Mouse (Mus musculus): ENCODE data around the gene Ncam2. TPM values are rescaled to one million over a fixed set of nuclear protein-coding genes. Genes with fewer than 3 reads are reported as not detected.

Ncam2 gene
- polyA plus RNA-seq, 1 experiment from 2014 or later = 7.5 TPM

DNA sequence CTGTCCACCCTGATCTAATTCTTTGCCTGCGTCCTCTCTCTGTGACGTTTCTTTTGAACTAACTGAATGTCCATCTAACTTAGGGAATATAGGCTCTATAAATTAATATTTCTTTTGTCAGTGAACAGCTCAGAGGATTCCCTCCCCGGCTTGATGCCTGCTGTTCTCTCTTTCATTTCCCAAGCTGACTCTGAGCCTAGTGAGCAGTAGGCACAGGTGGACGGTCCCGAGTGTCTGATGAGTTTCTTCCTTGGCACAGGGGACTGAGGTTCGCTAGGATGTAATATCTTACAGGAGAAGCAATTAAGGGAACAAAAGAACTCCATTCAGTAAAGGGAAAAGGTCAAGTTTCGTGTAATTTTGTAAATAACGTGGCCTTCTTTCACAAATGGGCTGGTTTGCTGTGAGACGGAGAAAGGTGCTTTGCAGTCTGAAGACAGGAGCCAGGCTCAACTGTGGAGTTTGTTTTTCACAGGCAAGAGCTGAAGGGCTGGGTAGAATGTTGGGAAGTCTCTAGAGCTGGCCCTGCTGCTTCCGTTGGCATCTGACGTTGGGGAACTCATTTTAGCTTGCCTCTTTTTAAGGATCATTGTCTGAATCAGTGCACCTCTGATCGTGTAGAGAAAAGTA, 4.0 kb downstream of the Ncam2 start:
- Histone ChIP-seq H3K9me3 (no peaks in the 10 kb centered on the region), H3K36me3 (no peaks in the 10 kb centered on the region), H3K4me1 (peaks cover 12% of the 10 kb centered on the region; the same call in 1 of the 2 replicates), H3K27ac (replicated peaks) (peak overlapping the region; percentile 35; the same call in 1 of the 2 replicates), H3K4me2 (replicated peaks) (peak overlapping the region; percentile 11; the same call in 1 of the 2 replicates), H3K27me3 (no peaks in the 10 kb centered on the region), H3K9ac (replicated peaks) (no peak overlapping the region), H3K4me3 (no peak overlapping the region)
- 65% methylated on average over 12 of the region's 12 CpGs for WGBS
- ATAC-seq (ENCODE audit: low FRiP score, low read depth) = no peak

DNA sequence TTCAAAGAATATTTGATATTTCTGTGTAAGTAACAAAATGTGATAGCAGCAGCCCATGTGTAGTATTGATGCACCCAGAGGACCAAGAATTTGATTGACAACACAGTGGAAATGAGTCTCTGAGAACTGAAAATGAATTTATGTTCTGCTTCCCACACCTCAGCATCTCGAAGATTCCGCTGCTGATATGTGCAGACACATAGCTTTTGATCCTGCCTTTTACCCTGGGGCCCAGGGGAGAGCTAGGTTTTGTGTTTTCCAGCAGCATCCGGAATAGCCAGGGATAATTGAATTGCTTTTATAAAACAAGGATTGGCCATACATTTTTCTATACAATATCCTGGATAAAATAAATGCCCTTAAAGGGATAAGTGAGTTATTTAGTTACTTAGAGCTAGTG, 20.7 kb downstream of the Ncam2 start:
- WGBS = 44% methylated on average over 3 of the region's 3 CpGs

DNA sequence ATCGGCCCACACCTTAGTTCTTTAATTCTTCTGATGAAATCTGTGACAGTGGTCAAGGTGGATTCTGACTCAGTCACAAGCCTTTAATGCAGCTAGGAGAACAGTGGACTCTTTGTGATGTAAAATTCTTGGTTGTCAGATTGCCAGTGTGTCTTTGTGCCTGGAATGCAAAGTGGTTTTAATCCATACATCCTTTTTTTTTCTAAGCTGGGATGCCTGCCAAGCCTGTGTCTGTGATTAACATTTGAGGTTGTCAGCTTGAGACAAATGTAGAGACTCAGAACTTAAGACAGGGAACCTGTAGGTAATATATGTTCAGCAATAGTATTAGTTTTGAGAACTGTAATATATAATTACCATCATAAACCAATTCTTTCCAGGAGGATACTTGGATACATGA, 23.3 kb downstream of the Ncam2 start:
- Histone ChIP-seq H3K36me3 (no peaks in the 10 kb centered on the region), H3K27ac (replicated peaks) (0 out of 2 replicates have a peak overlapping the region, but pooled peaks have one; percentile 46), H3K9ac (replicated peaks) (no peak overlapping the region), H3K9me3 (no peaks in the 10 kb centered on the region), H3K27me3 (no peaks in the 10 kb centered on the region), H3K4me1 (peaks cover 8% of the 10 kb centered on the region), H3K4me3 (no peak overlapping the region), H3K4me2 (replicated peaks) (no peak overlapping the region)
- 14% methylated on average over 1 of the region's 1 CpGs for WGBS
- peak; percentile 73 for ATAC-seq (ENCODE audit: low FRiP score, low read depth)

More for the DNA sequence above, 20.7 kb downstream of the Ncam2 start:
- no peak overlapping the region for H3K9ac ChIP-seq (replicated peaks)
- no peak overlapping the region for H3K27ac ChIP-seq (replicated peaks)
- H3K27me3 ChIP-seq = no peaks in the 10 kb centered on the region
- ATAC-seq (ENCODE audit: low FRiP score, low read depth) = no peak
- no peaks in the 10 kb centered on the region for H3K36me3 ChIP-seq
- H3K4me1 ChIP-seq = peaks cover 8% of the 10 kb centered on the region
- no peak overlapping the region for H3K4me2 ChIP-seq (replicated peaks)
- no peak overlapping the region for H3K4me3 ChIP-seq
- no peaks in the 10 kb centered on the region for H3K9me3 ChIP-seq

DNA sequence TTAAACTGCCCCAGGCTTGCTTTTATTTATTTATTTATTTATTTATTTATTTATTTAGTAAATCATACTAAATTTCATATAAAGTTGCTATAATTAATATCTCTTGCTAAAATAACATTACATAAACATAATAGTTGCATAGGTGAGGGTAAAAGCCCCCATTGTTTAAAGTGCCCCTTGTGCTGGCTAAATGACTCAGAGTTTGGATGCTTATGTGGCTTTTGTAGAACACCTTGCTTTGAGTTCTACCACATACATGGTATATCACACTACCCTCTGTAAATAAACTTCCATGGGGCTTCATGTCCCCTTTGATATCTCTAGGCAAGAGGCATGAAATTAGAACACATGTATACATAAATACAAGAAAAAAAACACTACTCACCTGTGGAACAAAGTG, 23.8 kb downstream of the Ncam2 start:
- 0 out of 2 replicates have a peak, but pooled peaks have one; percentile 45 for ATAC-seq (ENCODE audit: low FRiP score, low read depth)
- no peak overlapping the region for H3K4me3 ChIP-seq
- H3K4me2 ChIP-seq (replicated peaks) = no peak overlapping the region
- H3K9me3 ChIP-seq = no peaks in the 10 kb centered on the region
- no peaks in the 10 kb centered on the region for H3K27me3 ChIP-seq
- peaks cover 8% of the 10 kb centered on the region for H3K4me1 ChIP-seq
- no peaks in the 10 kb centered on the region for H3K36me3 ChIP-seq
- H3K27ac ChIP-seq (replicated peaks) = no peak overlapping the region
- no peak overlapping the region for H3K9ac ChIP-seq (replicated peaks)

DNA sequence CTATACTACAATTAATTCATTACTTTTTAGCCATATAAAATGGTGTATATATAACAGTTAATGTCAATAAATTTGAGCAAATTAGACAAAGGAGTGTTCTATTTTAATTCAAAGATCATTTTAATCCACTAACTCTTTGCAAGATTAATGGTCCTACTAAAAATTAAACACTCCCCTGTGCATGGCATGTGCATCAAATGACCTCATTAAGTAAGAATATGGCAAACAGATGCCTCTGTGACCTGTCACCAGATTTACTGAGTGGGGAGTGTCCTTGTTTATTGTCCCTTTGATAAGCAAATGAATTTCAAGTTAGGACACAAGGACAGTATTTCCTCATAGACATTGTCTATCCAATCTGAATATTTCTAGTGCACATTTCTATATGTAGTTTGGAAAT, 54.4 kb downstream of the Ncam2 start:
- H3K36me3 ChIP-seq = no peaks in the 10 kb centered on the region
- H3K4me1 ChIP-seq = no peaks in the 10 kb centered on the region
- H3K4me2 ChIP-seq (replicated peaks) = no peak overlapping the region
- H3K4me3 ChIP-seq = no peak overlapping the region
- no peak overlapping the region for H3K27ac ChIP-seq (replicated peaks)
- no peak overlapping the region for H3K9ac ChIP-seq (replicated peaks)
- ATAC-seq (ENCODE audit: low FRiP score, low read depth) = no peak
- H3K27me3 ChIP-seq = no peaks in the 10 kb centered on the region
- H3K9me3 ChIP-seq = no peaks in the 10 kb centered on the region

DNA sequence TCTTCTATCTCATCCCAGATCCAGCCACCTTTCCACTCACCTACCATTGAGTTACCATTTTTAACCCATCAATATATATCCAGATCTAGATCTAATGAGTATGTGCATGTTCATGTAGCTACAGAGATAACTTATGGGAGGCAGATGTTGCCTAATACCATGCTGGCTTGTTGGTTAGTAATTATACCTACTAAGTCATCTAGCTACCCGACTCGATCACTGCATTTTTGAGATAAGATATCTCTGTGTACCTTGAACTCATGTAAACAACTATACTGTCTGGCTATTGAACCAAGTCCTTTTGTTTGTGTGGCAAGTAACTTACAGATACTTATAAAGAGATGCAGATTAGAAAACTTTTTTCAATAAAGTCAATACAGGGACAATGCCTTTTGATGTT, 59.9 kb downstream of the Ncam2 start:
- no peak for ATAC-seq (ENCODE audit: low FRiP score, low read depth)
- 88% methylated on average over 2 of the region's 2 CpGs for WGBS

DNA sequence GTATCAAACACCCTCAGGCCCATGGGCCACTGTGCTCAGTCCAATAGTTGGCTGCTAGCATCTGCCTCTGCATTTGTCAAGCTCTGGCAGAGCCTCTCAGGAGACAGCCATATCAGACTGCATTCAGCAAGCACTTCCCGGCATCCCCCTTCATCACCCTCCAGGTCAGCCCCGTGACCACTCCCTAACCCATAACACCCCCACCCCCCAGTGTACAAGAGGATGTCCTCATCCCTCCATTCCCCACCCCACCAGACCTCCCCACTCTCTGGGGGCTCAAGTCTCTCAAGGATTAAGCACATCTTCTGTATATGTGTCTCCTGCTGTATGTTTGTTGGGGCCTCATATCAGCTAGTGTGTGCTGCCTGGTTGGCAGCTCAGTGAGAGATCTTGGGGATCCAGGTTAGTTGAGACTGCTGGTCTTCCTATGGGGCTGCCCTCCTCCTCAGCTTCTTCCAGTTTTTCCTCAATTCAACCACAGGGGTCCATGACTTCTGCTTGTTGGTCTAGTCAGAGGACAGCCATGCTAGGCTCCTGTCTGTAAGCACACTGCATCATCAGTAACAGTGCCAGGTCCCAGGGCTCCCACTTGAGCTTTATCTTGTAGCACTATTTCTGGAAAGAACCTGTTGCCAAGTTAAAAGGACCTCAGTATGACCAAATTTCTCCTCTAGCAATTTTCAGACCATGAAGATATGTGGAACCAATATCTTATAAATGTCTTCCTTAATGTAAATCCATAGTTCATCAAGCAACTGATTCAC, 73.3 kb downstream of the Ncam2 start:
- Histone ChIP-seq H3K4me3 (no peak overlapping the region), H3K9me3 (no peaks in the 10 kb centered on the region), H3K27ac (replicated peaks) (no peak overlapping the region), H3K9ac (replicated peaks) (no peak overlapping the region), H3K4me2 (replicated peaks) (no peak overlapping the region), H3K36me3 (no peaks in the 10 kb centered on the region), H3K27me3 (no peaks in the 10 kb centered on the region), H3K4me1 (no peaks in the 10 kb centered on the region)
- 78% methylated on average over 2 of the region's 2 CpGs for WGBS
- peak; percentile 58; the same call in 1 of the 2 replicates for ATAC-seq (ENCODE audit: low FRiP score, low read depth)

More for the DNA sequence above, 59.9 kb downstream of the Ncam2 start:
- no peak overlapping the region for H3K9ac ChIP-seq (replicated peaks)
- no peak overlapping the region for H3K4me3 ChIP-seq
- H3K27ac ChIP-seq (replicated peaks) = no peak overlapping the region
- H3K36me3 ChIP-seq = no peaks in the 10 kb centered on the region
- no peaks in the 10 kb centered on the region for H3K4me1 ChIP-seq
- H3K9me3 ChIP-seq = no peaks in the 10 kb centered on the region
- H3K27me3 ChIP-seq = no peaks in the 10 kb centered on the region
- no peak overlapping the region for H3K4me2 ChIP-seq (replicated peaks)

DNA sequence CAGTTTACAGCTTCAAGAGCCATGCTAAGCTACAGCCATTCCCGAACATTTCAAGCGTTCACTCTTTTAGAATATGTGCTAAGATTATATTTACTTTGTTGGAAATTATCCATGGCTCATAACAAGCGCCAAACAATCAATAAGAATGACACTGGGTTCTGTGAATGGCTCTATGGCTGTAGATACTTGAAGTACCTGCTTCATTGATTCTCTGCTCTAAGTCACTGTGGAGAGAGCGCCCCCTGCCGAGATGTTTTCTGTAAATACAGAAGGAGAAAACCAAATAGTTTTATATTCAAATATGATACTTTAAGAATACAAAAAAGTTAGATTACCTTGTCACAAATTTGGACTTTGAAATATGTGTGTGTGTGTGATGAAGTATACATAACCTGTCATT, 83.7 kb downstream of the Ncam2 start:
- no peak overlapping the region for H3K27ac ChIP-seq (replicated peaks)
- WGBS = 41% methylated on average over 5 of the region's 5 CpGs
- no peak for ATAC-seq (ENCODE audit: low FRiP score, low read depth)

DNA sequence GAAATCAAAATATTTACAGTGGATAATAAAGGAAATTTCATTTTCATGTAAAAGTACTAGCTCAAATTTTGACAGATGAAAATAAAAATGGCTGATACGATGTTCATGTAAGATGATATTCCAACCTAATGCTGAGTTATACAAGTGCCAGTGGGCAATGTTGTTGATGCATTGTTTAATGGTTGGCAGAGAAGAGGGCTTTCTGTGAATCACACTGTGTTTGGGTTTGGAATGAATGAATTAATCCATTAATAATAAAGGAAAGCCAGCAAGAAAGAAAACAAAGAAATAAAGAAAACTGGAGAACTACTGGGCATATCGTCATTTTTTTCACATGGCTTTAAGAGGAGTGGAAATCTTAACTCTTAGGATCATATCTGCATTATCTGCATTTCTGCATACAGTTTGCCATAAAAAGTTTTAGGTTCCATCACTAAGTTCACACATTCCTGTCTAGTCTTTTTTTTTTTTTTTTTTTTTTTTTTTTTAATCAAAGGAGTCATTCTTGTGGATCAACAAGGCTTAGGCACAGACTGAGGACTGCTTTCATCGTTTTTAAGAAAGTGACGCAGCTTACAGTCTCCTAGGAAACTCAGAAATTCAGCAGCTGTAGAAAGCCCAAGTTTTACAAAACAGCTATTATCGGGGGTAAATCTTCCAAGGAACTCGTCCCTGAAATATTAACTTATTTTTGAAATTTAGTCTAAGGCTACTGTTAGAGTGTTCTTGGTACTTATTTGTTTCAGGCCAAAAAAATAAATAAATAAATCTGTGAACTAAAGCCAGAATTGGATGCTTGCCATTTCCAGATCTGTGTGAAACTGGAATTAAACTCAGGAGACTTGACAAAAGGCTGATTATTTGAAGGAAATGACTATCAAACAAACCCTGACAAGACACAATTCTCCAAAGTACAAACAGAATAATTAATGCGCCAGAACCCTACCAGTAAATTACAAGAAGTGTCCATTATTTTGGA, 84.7 kb downstream of the Ncam2 start:
- Histone ChIP-seq H3K4me3 (no peak overlapping the region), H3K9me3 (no peaks in the 10 kb centered on the region), H3K27ac (replicated peaks) (0 out of 2 replicates have a peak overlapping the region, but pooled peaks have one; percentile 15), H3K27me3 (no peaks in the 10 kb centered on the region), H3K4me2 (replicated peaks) (peak overlapping the region; percentile 15; the same call in 1 of the 2 replicates), H3K4me1 (no peaks in the 10 kb centered on the region), H3K9ac (replicated peaks) (no peak overlapping the region), H3K36me3 (no peaks in the 10 kb centered on the region)
- 29% methylated on average over 7 of the region's 7 CpGs for WGBS
- peak; percentile 88 for ATAC-seq (ENCODE audit: low FRiP score, low read depth)

More for the DNA sequence above, 83.7 kb downstream of the Ncam2 start:
- H3K27me3 ChIP-seq = no peaks in the 10 kb centered on the region
- no peak overlapping the region for H3K4me3 ChIP-seq
- no peaks in the 10 kb centered on the region for H3K36me3 ChIP-seq
- H3K4me1 ChIP-seq = no peaks in the 10 kb centered on the region
- H3K9ac ChIP-seq (replicated peaks) = no peak overlapping the region
- no peaks in the 10 kb centered on the region for H3K9me3 ChIP-seq
- H3K4me2 ChIP-seq (replicated peaks) = no peak overlapping the region

DNA sequence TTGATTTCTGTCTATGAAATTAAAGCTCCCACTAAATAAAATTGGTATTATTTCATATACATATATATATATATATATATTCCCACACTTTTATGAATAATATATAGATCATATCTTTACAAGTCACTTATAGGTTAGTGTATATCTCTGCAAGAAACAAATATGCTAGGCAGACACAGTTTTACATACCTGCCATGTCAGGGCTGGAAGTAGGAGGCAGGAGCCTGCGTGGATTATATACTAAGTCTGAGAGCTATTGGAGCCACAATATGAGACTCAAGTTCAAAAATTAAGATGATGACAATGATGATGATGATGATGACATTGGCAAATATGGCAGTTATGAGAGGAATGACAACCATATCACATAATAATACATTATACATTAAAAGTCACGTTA, 85.4 kb downstream of the Ncam2 start:
- no peaks in the 10 kb centered on the region for H3K36me3 ChIP-seq
- no peaks in the 10 kb centered on the region for H3K9me3 ChIP-seq
- H3K27me3 ChIP-seq = no peaks in the 10 kb centered on the region
- H3K4me2 ChIP-seq (replicated peaks) = no peak overlapping the region
- no peak overlapping the region for H3K4me3 ChIP-seq
- no peak overlapping the region for H3K27ac ChIP-seq (replicated peaks)
- 0 out of 2 replicates have a peak, but pooled peaks have one; percentile 41 for ATAC-seq (ENCODE audit: low FRiP score, low read depth)
- no peak overlapping the region for H3K9ac ChIP-seq (replicated peaks)
- H3K4me1 ChIP-seq = no peaks in the 10 kb centered on the region
- WGBS = 64% methylated on average over 2 of the region's 2 CpGs

DNA sequence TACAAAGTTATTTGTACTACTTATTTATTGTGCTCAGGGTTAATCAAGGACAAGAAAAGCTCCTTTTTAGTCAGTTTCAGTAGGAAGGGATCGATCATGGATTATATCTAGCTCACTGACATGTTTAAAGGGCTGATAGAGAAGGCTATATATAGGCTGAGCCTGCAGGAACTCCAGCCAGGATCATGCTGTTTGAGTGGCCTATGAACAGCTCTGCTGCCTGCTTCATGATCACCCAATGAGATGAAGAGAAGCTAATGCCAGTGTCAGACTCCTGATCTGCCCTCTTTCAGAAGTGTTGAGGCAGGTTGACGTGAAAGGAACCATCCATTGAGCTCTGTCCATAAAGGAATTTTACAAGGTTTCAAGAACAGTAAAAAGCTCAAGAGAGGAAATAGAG, 103.3 kb downstream of the Ncam2 start:
- H3K4me2 ChIP-seq (replicated peaks) = no peak overlapping the region
- WGBS = 81% methylated on average over 2 of the region's 2 CpGs
- no peak for ATAC-seq (ENCODE audit: low FRiP score, low read depth)

More for the DNA sequence above, 103.3 kb downstream of the Ncam2 start:
- H3K36me3 ChIP-seq = no peaks in the 10 kb centered on the region
- H3K27ac ChIP-seq (replicated peaks) = no peak overlapping the region
- H3K9me3 ChIP-seq = no peaks in the 10 kb centered on the region
- H3K4me3 ChIP-seq = no peak overlapping the region
- no peak overlapping the region for H3K9ac ChIP-seq (replicated peaks)
- H3K27me3 ChIP-seq = no peaks in the 10 kb centered on the region
- H3K4me1 ChIP-seq = no peaks in the 10 kb centered on the region

All from midbrain, embryonic 12.5 days (tissue).